Mouse (Mus musculus) C2C12 (cell line): ENCODE results near the gene Tmem45a. TPM values are rescaled to one million over a fixed set of nuclear protein-coding genes. Genes with fewer than 3 reads are reported as not detected.

Experiments used
- H3K27me3 ChIP-seq: one replicate; pipeline ENCODE4 v1.6.1; 2011; ENCODE audit not compliant: control insufficient read depth, insufficient read depth, insufficient read length
- H3K36me3 ChIP-seq: one replicate; pipeline ENCODE4 v1.6.1; 2011; ENCODE audit not compliant: control insufficient read depth, insufficient read depth
- H3K4me3 ChIP-seq: one replicate; pipeline ENCODE4 v1.5.1; 2011; ENCODE audit warnings: mild to moderate bottlenecking, control low read depth; ENCODE audit not compliant: poor library complexity, insufficient read depth, severe bottlenecking
- H3K79me2 ChIP-seq: one replicate; pipeline ENCODE4 v1.6.1; 2011; ENCODE audit not compliant: control insufficient read depth, insufficient read depth
- H3K79me3 ChIP-seq: one replicate; pipeline ENCODE4 v1.6.1; 2011; ENCODE audit warnings: low read depth, control low read depth
- H3ac ChIP-seq: one replicate; pipeline ENCODE3; 2011; ENCODE audit warnings: low read depth; ENCODE audit not compliant: control insufficient read depth, insufficient read length
- CEBPB ChIP-seq: IDR thresholded peaks from one replicate; pipeline ENCODE4 v1.6.1; 2011; ENCODE audit warnings: low read depth, mild to moderate bottlenecking, control low read depth, moderate library complexity
- CTCF ChIP-seq: IDR thresholded peaks from one replicate; pipeline ENCODE4 v1.5.1; 2011; ENCODE audit not compliant: control insufficient read depth, insufficient read depth, insufficient read length
- FOSL1 ChIP-seq: IDR thresholded peaks from one replicate; pipeline ENCODE4 v1.8.0; 2011; ENCODE audit warnings: mild to moderate bottlenecking, low read length; ENCODE audit not compliant: poor library complexity, insufficient read depth, severe bottlenecking
- MAX ChIP-seq: IDR thresholded peaks from one replicate; pipeline ENCODE4 v1.6.1; 2011; ENCODE audit warnings: mild to moderate bottlenecking, control low read depth
- MYOD1 ChIP-seq: IDR thresholded peaks from one replicate; pipeline ENCODE4 v1.6.1; 2011; ENCODE audit warnings: low read depth; ENCODE audit not compliant: control insufficient read depth, insufficient read length
- MYOG ChIP-seq: IDR thresholded peaks from one replicate; pipeline ENCODE4 v1.6.1; 2011; ENCODE audit not compliant: control insufficient read depth, insufficient read length; ENCODE audit errors: extremely low read depth
- USF1 ChIP-seq: IDR thresholded peaks from one replicate; pipeline ENCODE4 v1.6.1; 2011; ENCODE audit warnings: low read depth, mild to moderate bottlenecking, control low read depth, moderate library complexity
- polyA plus RNA-seq: library from polyadenylated mRNA; unstranded; fragments of >200 nt; fragmentation: generic; extraction: Trizol; gene quantifications from one replicate; pipeline ENCODE4 v1.2.1, GENCODE M21; 2012; ENCODE audit warnings: missing spikeins

The Tmem45a gene
- polyA plus RNA-seq, 1 experiment: 0.04 TPM

DNA sequence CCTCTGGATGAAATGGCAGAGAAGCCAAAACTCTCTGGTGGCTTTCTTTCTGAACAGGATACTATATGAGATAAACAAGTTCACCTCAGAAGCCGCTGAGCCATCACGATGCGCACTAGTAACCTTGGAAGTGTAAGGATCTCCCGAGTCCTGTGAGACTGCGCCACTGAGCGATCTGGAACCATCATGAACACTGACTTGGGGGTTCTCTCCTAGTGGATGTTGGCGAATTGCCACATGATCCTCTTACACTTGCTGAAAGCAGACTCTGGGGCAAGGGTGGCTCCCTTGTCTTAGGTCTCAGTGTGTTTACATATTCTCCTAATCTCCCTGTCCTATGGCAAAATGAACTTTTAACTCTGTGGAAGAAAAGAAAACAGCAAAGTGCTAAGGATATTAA is 85.0 kb downstream of the Tmem45a start:
- H3K36me3 ChIP-seq: no peaks in the 10 kb centered on the region
- H3K79me3 ChIP-seq: no peaks in the 10 kb centered on the region
- TF ChIP-seq MYOD1 (no peak), FOSL1 (no peak), MYOG (no peak), USF1 (no peak), MAX (no peak), CEBPB (no peak)
- H3K4me3 ChIP-seq: no peak overlapping the region
- no peaks in the 10 kb centered on the region for H3K79me2 ChIP-seq
- H3ac ChIP-seq: no peak overlapping the region
- H3K27me3 ChIP-seq: no peaks in the 10 kb centered on the region

GRCm38 (mm10) chr16:56800469-56800868 is 85.5 kb downstream of the Tmem45a start:
- Histone ChIP-seq H3K79me2 (no peaks in the 10 kb centered on the region), H3K79me3 (no peaks in the 10 kb centered on the region), H3K4me3 (no peak overlapping the region), H3ac (no peak overlapping the region), H3K36me3 (no peaks in the 10 kb centered on the region), H3K27me3 (no peaks in the 10 kb centered on the region)
- TF ChIP-seq FOSL1: no peak
- no peak for TF ChIP-seq CEBPB
- TF ChIP-seq MYOD1: no peak

DNA sequence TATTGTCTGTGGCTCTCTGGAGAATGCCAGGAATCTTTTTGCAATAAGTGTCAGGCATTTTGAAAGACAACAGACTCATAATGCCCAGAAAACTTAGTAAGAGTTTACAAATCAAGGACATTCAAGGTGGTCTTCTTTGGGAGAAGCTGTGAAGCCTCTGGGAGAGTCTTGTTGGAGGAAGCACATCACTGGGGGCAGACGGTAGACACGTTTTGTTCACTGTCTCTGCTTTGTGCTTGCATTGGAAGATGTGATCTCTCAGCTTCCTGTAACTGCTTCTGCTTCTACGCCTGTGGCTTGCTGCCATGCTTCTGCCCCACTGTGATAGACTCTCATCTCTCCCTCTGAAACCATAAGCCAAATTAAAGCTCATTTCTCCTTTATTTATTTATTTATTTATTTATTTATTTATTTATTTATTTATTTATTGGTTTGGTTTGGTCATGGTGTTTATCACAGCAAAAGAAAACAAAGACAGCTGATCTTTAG is 86.4 kb downstream of the Tmem45a start:
- Histone ChIP-seq H3K4me3 (no peak overlapping the region), H3K27me3 (no peaks in the 10 kb centered on the region), H3K79me3 (no peaks in the 10 kb centered on the region), H3K36me3 (no peaks in the 10 kb centered on the region), H3K79me2 (no peaks in the 10 kb centered on the region), H3ac (no peak overlapping the region)
- TF ChIP-seq CEBPB (no peak), FOSL1 (no peak), MYOG (no peak)

GRCm38 (mm10) chr16:56798873-56799272 is 87.1 kb downstream of the Tmem45a start:
- Histone ChIP-seq H3K36me3 (no peaks in the 10 kb centered on the region), H3ac (no peak overlapping the region), H3K79me2 (no peaks in the 10 kb centered on the region), H3K27me3 (no peaks in the 10 kb centered on the region), H3K4me3 (no peak overlapping the region), H3K79me3 (no peaks in the 10 kb centered on the region)
- no peak for TF ChIP-seq FOSL1
- no peak for TF ChIP-seq MAX
- TF ChIP-seq USF1: no peak
- no peak for TF ChIP-seq CTCF
- TF ChIP-seq MYOG: no peak
- no peak for TF ChIP-seq CEBPB
- TF ChIP-seq MYOD1: no peak

DNA sequence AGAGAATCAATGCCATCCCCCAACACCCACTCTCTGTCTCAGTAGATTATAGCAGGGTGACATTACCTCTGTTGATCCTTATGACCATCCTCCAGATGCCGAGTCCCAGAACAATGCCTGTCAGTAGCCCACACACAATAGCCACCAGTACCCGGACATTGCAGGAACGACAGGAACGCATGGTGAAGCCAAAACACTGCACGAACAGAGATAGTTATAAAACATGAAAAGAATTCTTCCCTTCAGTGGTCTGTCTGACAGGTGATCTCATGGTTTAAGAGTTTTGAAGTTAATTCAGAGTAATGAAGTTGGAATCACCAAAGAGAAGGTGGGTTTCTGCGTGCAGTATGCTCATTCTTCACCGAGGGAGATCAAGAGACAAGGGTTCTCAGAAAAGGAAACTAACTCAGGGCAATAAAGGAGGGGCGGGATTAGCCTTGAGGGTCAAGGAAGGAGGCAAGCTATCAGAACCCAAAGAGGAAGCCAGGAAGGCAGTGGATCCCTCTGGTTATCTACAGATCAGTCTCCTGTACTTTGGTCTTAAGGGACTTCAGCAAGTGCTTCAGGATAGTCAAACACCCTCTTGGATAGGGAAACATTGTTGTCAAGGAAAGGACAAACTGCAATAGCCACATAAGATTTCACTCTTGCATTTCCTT is 90.4 kb downstream of the Tmem45a start, which contains the start of gene Adgrg7:
TSS of gene Adgrg7 (minus strand) at position 375 of the 659 bp plus-strand sequence.
- Histone ChIP-seq H3K79me2 (no peaks in the 10 kb centered on the region), H3K36me3 (no peaks in the 10 kb centered on the region), H3K4me3 (no peak within 1 kb of the TSS), H3K27me3 (no peaks in the 10 kb centered on the region), H3K79me3 (no peaks in the 10 kb centered on the region), H3ac (no peak within 1 kb of the TSS)
- TF ChIP-seq USF1 (no peak), MYOD1 (no peak), FOSL1 (no peak), CEBPB (no peak), MAX (no peak), CTCF (no peak), MYOG (no peak)

- Histone ChIP-seq H3K36me3 (no peaks in the 10 kb centered on the region), H3K79me2 (no peaks in the 10 kb centered on the region), H3K27me3 (no peaks in the 10 kb centered on the region), H3K4me3 (no peak overlapping the region), H3K79me3 (no peaks in the 10 kb centered on the region), H3ac (no peak overlapping the region)
- no peak for TF ChIP-seq CTCF
- no peak for TF ChIP-seq FOSL1
- no peak for TF ChIP-seq MYOD1
- no peak for TF ChIP-seq CEBPB
- TF ChIP-seq MYOG: no peak
- no peak for TF ChIP-seq MAX
- no peak for TF ChIP-seq USF1
Measured at GRCm38 (mm10) chr16:56794383-56795144, 91.4 kb downstream of the Tmem45a start.
